Mouse (Mus musculus) bone marrow macrophage, adult 2 months (primary cell): ENCODE results near the gene Rap1gds1. TPM values are rescaled to one million over a fixed set of nuclear protein-coding genes. Genes with fewer than 3 reads are reported as not detected.

ENCODE experiments used
- H3K27ac ChIP-seq: 2 replicates; pipeline ENCODE4 v1.5.1; 2012; ENCODE audit warnings: low read depth, low read length; ENCODE audit not compliant: insufficient read depth
- H3K4me1 ChIP-seq: 2 replicates; pipeline ENCODE4 v1.6.1; 2012; ENCODE audit warnings: low read length; ENCODE audit not compliant: control insufficient read depth, insufficient read depth
- H3K4me3 ChIP-seq: 2 replicates; pipeline ENCODE4 v1.5.1; 2012; ENCODE audit warnings: mild to moderate bottlenecking, low read length, moderate library complexity; ENCODE audit not compliant: insufficient read depth
- CTCF ChIP-seq: IDR thresholded peaks from 2 replicates; pipeline ENCODE4 v1.5.1; 2012; ENCODE audit warnings: low read depth, mild to moderate bottlenecking, low read length, moderate library complexity
- POLR2A ChIP-seq: IDR thresholded peaks from 2 replicates; pipeline ENCODE4 v1.6.1; 2012; ENCODE audit warnings: mild to moderate bottlenecking, low read depth, low read length, borderline replicate concordance
- polyA plus RNA-seq: library from polyadenylated mRNA; stranded (reverse); fragments of >200 nt; gene quantifications from 2 replicates; pipeline ENCODE4 v1.2.4, GENCODE M21; 2012; ENCODE audit not compliant: missing spikeins, insufficient read depth, insufficient read length

Rap1gds1 gene
- polyA plus RNA-seq, result 91.4 and 98.9 TPM in 2 replicates

DNA sequence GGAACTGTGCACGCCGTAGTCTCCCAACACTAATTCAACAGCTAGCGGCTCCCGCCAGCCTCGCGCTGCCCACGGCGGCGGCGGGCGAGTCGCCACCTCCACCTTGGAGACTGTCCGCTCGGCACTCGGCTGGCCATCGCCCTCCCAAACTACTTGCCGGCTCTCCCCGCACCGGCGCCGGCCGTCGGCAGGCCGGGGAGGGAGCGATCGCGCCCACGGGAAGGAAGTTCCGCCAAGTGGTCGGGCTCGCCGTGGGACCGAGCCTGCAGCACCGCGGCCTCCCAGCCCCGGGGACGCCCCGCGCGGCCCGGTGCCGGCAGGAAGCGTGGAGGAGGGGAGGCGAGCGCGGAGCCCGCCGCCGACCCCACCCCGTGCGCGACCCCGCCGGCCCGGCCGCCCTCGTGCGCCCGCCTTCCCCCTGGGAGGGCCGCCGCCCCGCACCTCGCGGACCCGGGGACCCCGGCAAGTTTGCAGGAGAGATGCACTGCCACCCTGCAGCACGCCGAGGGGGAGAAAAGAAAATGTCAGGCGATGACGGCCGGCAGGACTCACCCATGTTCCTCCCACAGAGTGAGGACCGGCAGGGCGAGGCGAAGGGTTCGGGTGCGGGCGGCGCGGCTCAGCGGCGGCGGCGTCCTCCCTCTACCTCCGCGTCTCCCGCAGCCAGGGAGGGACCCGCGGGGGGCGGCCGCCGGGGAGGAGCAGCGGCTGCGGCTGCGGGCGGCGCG, at the start of gene Rap1gds1:
Gene Rap1gds1 (minus strand): TSS at position 718 of the 728 bp plus-strand sequence.
- TF ChIP-seq CTCF (no peak), POLR2A (no peak)
- H3K4me1 ChIP-seq, result peaks cover 9% of the 10 kb centered on the region
- peak within 1 kb of the TSS; percentile 88 for H3K27ac ChIP-seq
- H3K4me3 ChIP-seq, result peak within 1 kb of the TSS; percentile 82

GRCm38 (mm10) chr3:139118446-139118845, 43.4 kb upstream of the Rap1gds1 start:
- no peak overlapping the region for H3K4me3 ChIP-seq
- H3K4me1 ChIP-seq, result no peaks in the 10 kb centered on the region
- no peak overlapping the region for H3K27ac ChIP-seq
- no peak for TF ChIP-seq POLR2A
- TF ChIP-seq CTCF, result no peak

DNA sequence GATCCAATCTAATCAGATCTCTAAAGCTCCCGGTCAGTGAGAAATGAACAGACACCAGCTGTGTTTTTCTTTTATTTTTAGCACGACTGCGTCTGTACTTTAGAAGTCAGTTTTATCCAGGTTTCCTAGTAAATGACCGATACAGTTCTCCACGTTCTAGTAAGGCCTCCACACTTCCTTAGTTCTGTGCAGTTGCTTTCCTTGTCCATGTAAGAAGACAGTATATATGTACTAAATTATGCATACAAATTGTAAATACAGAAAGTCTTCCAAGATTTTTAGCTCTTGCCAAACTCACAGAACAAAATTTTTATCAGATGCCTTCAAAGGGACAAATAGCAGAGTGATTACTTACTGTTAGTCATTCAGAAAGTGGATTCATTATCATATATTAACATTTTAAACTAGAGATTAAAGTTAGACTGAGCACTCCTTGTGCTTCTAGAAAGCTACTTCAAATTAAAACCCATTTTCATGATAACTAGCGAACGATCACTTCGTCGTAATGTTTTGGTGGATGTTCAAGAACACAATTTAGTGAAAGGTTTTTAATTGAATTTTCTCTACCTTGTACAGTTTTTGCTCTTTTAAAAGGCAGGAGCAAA, 41.8 kb upstream of the Rap1gds1 start:
- no peak for TF ChIP-seq POLR2A
- no peak for TF ChIP-seq CTCF

DNA sequence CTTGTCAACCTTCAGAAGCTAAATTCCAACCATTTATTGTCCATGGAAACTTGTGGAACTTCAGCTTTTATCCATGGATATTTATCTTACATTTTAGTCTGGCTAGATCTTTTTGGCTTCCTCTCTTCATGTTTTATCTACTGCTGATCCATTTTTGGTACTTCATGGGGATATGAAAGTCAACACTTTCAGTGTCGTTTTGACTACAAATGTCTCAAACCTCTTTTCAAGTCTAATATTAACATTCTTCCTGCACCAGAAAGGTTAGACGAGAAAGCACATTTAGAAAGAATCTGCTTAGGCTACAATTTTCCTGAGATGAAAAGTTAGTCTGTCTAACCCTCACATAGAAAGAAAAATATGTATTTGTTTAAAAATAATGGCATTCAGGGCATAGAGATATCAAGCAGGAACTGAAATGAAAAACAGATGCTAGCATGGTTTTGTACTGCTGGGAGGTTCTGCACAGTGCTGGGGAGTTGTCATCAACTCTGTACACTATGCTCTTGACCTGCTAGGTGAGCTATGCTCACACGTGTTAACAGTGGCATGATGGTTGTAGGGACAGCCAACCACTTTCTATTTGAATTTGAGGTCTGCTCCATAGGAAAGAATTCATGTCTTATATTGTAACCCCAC, 37.5 kb upstream of the Rap1gds1 start:
- no peak overlapping the region for H3K4me3 ChIP-seq
- peaks cover 12% of the 10 kb centered on the region for H3K4me1 ChIP-seq
- no peak for TF ChIP-seq POLR2A
- TF ChIP-seq CTCF, result no peak
- H3K27ac ChIP-seq, result no peak overlapping the region

More for the DNA sequence above, 41.8 kb upstream of the Rap1gds1 start:
- no peak overlapping the region for H3K27ac ChIP-seq
- H3K4me3 ChIP-seq, result no peak overlapping the region
- no peaks in the 10 kb centered on the region for H3K4me1 ChIP-seq

DNA sequence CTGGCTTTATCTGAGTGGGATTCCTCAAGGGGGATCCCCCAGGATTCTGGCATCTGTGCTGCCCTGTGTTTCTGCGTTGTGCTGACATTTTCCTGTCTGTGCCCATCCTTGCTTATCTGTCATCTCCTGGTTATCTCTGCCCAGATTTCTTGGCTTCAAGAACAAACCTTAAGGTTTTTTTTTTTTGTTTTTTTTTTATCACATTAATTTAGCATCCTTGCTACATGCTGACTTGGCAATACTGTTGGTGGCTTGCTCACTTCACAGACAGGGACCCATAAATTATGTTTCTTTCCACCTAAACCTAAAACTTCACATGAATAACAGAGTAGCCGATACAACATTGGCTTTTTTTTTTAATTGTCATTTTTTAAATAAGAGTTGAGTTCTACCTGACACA, 36.9 kb upstream of the Rap1gds1 start:
- H3K4me3 ChIP-seq, result no peak overlapping the region
- H3K4me1 ChIP-seq, result peaks cover 12% of the 10 kb centered on the region
- H3K27ac ChIP-seq, result no peak overlapping the region
- TF ChIP-seq CTCF (no peak), POLR2A (no peak)

GRCm38 (mm10) chr3:139108176-139108575, 33.2 kb upstream of the Rap1gds1 start:
- H3K4me1 ChIP-seq, result peaks cover 12% of the 10 kb centered on the region
- no peak overlapping the region for H3K4me3 ChIP-seq
- H3K27ac ChIP-seq, result no peak overlapping the region
- TF ChIP-seq POLR2A (no peak), CTCF (no peak)

DNA sequence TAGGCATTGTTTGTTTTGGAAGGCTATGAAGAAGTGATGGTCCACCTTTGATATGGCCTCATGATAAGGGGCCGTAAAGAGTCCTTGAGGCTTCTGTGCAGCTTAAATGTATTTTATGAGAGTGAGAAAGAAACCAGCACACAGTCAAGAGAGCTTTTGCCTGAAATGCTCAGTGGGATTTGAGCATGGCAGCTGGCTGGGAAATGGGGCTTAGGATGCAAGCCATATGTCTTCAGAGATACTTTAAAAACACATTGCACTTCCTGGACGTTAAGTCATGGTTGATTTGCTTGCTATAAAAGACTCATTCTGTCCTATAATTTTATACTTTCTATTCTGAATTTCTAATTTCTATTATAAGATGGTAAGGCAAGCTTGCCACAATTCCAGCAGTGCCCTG, 28.9 kb upstream of the Rap1gds1 start:
- peaks cover 8% of the 10 kb centered on the region for H3K4me1 ChIP-seq
- H3K4me3 ChIP-seq, result no peak overlapping the region
- no peak overlapping the region for H3K27ac ChIP-seq
- TF ChIP-seq POLR2A (no peak), CTCF (no peak)

DNA sequence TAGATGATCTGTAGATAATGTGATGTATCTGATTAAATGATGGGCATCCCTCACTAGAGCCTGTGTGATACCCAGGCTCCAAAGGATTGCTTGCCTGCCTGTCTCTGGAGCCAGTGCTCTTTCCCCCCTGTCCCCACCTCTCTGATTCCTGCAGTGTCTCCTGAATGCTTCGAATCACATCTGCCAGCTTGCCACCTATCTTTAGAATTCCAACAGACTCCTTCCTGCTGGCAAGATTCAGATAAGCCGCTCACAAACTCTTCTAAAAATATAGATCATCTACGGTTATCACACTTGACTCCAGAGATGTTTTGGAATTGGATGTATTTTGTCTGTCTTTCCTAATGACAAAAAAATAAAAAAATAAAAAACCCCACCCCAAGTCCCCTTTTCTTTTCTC, 28.3 kb upstream of the Rap1gds1 start:
- no peak overlapping the region for H3K27ac ChIP-seq
- TF ChIP-seq CTCF (no peak), POLR2A (no peak)
- peaks cover 8% of the 10 kb centered on the region for H3K4me1 ChIP-seq
- H3K4me3 ChIP-seq, result no peak overlapping the region

GRCm38 (mm10) chr3:139101941-139102340, 26.9 kb upstream of the Rap1gds1 start:
- H3K27ac ChIP-seq, result no peak overlapping the region
- TF ChIP-seq POLR2A, result no peak
- no peak for TF ChIP-seq CTCF
- no peak overlapping the region for H3K4me3 ChIP-seq

GRCm38 (mm10) chr3:139099284-139099683, 24.3 kb upstream of the Rap1gds1 start:
- Histone ChIP-seq H3K4me3 (no peak overlapping the region), H3K27ac (no peak overlapping the region), H3K4me1 (no peaks in the 10 kb centered on the region)
- TF ChIP-seq CTCF, result no peak
- no peak for TF ChIP-seq POLR2A

More at GRCm38 (mm10) chr3:139101941-139102340, 26.9 kb upstream of the Rap1gds1 start:
- H3K4me1 ChIP-seq, result no peaks in the 10 kb centered on the region
